Mouse (Mus musculus): ENCODE results near the gene Klf11.

- TF ChIP-seq CTCF (IDR thresholded peaks at IDR 0.05): no peak
- TF ChIP-seq EP300 (IDR thresholded peaks at IDR 0.05; ENCODE audit: insufficient read depth, low read depth, low read length): no peak
- TF ChIP-seq POLR2A (IDR thresholded peaks at IDR 0.05; ENCODE audit: insufficient read depth, low read depth, low read length): no peak
Observed at GRCm38 (mm10) chr12:24634212-24634611, 16.9 kb upstream of the Klf11 start.

Measured in heart, adult 2 months (tissue).